Mouse (Mus musculus) erythroblast, embryonic 14.5 days (primary cell): Measurements from ENCODE around the gene Pth.

Source experiments
- GATA1 ChIP-seq: IDR thresholded peaks from 2 replicates; pipeline ENCODE4 v1.6.1; 2012; ENCODE audit warnings: low read length, inconsistent platforms, mixed read lengths
- TAL1 ChIP-seq: IDR thresholded peaks from 3 replicates; pipeline ENCODE4 v1.6.1; 2012; ENCODE audit warnings: low read length, inconsistent platforms, mixed read lengths

- TF ChIP-seq TAL1, result no peak
- no peak for TF ChIP-seq GATA1
Measured at GRCm38 (mm10) chr7:113415256-113415655, 26.9 kb upstream of the Pth start.
